Mouse (Mus musculus) gastrocnemius, postnatal 10 days (tissue): ENCODE data around the gene Aph1b. TPM values are rescaled to one million over a fixed set of nuclear protein-coding genes. Genes with fewer than 3 reads are reported as not detected.
A peak's percentile ranks its signal among the peaks of the same experiment; 100 is the strongest.
"Not testable (repeated sequence)": the region's sequence is repeated elsewhere in the genome, so short reads cannot be mapped to it uniquely, and the experiment has no call there.

Experiments used
- DNase-seq: peaks from one replicate; pipeline ENCODE4 v3.0.0; 2021; ENCODE audit warnings: mixed read lengths
- long read RNA-seq, 2 experiments: library from polyadenylated mRNA; stranded (forward); transcript quantifications; one replicate each; pipeline ENCODE4 v2.0.0; 2021
- total RNA-seq, 2 experiments: library from RNA; stranded (reverse); gene quantifications; 2 replicates each; pipeline ENCODE4 v1.2.3; 2021

The Aph1b gene
- 1 to 10 TPM; 4.3 TPM for total RNA-seq
- long read RNA-seq, experiment 1, full-length matches to known transcripts: 6 of 8 reads
- long read RNA-seq, experiment 1, partial matches to known transcripts: 0 of 8 reads
- long read RNA-seq, experiment 1, other reads (novel, unspliced or antisense): 2 of 8 reads
- long read RNA-seq, experiment 2, full-length matches to known transcripts: 4 of 4 reads
- long read RNA-seq, experiment 2, partial matches to known transcripts: 0 of 4 reads
- long read RNA-seq, experiment 2, other reads (novel, unspliced or antisense): 0 of 4 reads

DNA sequence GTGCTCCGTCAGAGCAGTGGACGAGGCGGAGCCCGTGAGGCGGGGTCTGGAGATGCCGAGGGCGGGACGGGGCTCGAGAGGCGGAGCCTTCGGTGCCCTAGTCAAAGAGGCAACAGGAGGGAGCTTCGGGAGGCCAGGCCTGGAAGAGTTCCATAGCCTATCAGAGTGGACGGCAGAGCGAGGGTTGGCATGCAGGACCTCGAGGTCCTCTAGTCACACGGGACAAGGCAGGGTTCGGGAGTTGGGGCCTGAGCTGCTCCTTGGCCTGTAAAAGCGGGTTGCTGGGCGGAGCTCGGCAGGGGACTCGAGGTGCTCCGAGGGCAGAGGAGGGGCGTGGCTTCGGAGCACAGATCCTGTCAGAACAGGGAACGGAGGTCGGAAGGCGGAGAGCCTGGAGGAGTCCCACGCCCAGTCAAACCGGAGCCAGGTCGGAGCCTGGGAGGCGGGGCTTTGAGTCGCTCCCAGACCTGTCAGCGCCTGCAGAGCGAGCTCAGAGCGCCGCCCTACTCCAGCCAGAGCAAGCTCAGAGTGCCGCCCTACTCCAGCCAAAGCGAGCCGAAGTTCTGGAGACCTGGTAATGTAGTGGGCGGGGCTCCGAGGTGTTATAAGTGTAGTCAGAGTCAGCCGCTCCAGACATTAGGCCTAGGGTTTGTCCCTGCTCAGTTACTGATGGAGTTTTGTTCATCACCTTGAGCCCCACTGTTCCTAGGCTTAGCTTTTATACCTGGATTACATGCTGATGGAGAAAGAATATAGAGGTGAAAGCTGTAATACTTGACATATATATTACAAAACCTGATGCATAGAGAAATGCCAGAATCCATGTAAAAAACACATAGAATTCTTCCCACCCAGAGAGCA, at the start of gene Aph1b:
Gene Aph1b, minus strand, starts transcription at position 27 of the 861 bp plus-strand sequence.
- peak; percentile 91 for DNase-seq

GRCm38 (mm10) chr9:66835097-66835480, 39.8 kb upstream of the Aph1b start:
- peak; percentile 39 for DNase-seq

DNA sequence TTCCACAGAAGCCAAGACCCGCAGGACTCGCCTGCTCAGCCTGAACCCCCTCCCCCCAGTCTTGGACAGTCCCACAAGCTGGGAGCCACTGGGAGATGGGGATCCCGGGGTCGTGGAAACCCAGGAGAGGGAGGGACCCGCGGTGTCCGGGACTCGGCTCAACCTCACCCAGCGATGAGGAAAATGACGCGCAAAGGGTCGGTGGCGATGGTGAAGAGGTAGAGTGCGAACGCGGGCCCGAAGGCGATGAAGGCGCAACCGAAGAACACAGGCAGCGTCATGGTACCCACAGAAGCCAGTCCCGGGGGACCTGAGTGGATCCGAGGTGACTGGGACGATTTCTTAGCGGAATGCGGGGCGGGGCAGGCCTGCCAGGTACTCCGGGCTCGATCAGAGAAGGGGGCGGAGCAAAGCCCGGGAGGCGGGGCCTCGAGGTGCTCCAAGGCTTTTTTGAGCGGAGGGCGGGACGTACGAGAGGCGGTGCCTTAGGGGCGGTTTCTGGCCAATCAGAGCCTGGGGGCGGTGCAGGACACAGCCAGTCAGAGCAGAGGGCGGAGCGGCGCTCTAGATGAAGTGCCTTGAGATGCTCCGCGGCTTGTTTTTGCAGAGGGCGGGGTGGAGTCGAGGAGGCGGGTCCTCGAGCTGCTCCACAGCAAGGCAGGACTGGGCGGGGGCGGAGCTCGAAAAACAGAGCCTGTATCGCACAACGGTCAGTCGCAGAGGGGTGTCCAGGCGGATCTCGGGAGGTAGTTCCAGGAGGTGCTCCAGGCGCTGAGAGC, 39.2 kb upstream of the Aph1b start, which contains the start of gene Aph1c:
Gene Aph1c, minus strand, starts transcription at position 409 of the 779 bp plus-strand sequence.
- DNase-seq: peak; percentile 96

- DNase-seq: no peak
These were observed 38.6 kb upstream of the Aph1b start for GRCm38 (mm10) chr9:66833851-66834250.

DNA sequence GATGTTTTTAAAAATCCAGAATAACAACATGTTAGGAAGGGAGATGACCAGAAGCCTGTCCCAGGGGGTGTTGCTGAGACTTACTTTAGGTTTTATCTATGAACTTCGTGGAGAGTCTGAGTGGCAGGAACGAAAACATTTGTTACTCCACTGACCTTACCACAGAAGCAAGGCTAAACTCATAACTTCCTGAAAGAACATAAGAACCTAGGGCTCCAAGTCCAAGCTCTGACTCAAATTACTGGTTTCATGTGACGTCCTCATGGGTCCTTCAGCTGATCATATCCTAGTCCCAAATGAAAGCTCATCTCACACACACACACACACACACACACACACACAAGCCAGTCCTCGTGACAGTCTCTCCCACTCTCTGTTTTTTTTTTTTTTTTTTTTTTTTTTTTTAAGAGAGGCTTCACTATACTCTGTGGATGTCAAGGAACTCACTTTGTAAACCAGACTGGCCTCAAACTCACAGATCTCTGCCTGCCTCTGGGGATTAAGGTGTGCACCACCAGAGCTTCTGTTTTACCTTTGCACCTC, 37.1 kb upstream of the Aph1b start:
- no peak for DNase-seq

- no peak for DNase-seq
These were observed 30.7 kb upstream of the Aph1b start for GRCm38 (mm10) chr9:66825990-66826389.

- DNase-seq: not testable (repeated sequence)
These were observed 27.0 kb upstream of the Aph1b start for GRCm38 (mm10) chr9:66822255-66822654.

DNA sequence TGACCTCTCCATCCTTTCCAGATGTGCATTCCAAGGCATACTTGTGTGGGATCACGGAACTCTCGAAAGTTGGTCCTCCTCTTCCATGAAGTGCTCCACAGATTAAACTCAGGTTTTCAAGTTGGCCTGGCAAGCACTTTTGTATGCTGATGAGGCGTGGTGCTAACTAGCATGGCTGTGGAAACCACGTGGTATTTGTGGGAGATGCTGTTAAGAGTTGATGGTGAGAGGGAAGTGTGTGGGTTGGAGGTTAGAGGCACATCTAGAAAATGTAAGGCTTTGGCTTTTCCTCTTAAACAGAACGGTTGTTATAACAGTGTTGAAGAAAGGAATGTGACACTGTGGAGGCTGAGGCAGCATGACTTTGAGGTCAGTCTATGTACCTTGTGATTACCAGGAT, 25.7 kb upstream of the Aph1b start:
- no peak for DNase-seq

DNA sequence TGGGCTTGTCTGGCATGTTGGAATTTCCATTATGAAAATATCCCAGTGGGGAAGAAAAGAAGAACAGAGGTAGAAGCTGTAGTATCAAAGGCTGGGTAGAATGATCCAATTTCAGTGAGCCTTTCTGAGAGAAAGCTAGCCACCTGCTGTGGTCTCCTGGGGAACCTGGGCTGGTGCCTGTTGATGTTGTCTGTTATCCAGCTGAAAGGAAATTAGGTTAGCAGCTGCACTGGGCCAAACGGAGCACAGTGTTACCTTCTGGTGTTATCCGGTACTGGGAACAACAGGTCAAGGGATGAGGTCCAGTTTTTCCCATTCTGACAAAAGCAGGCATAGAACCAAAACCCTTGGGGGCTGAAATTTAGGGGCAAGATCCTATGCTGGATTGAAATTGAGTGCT, 18.1 kb upstream of the Aph1b start:
- no peak for DNase-seq

- DNase-seq: not testable (repeated sequence)
These were observed 10.7 kb upstream of the Aph1b start for GRCm38 (mm10) chr9:66805951-66806350.

DNA sequence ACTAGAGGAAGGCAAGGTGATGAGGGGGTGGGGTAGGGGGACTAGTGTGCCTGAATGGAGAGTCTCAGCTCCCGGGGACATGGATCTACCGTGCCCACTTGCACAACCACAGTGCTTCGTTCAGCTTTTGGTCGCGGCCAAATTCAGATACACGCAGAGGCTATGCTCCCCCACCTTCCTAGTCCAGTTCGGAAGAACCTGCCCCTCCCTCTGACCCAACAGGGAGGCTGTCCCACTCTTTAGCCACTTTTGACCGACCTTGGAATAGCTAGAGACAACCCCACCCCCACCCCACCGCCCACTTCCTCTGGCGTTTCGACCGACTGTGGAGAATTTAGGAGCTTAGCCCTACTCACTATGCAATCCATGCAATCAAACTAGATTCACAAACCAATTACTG, 6.7 kb upstream of the Aph1b start:
- no peak for DNase-seq

GRCm38 (mm10) chr9:66796739-66797138, 1.4 kb upstream of the Aph1b start, which contains the start of gene Gm10647:
Gene Gm10647, plus strand, starts transcription at chr9:66797039.
- no peak for DNase-seq

- DNase-seq: no peak
These were observed 444 bp downstream of the Aph1b start for GRCm38 (mm10) chr9:66794629-66795463.

DNA sequence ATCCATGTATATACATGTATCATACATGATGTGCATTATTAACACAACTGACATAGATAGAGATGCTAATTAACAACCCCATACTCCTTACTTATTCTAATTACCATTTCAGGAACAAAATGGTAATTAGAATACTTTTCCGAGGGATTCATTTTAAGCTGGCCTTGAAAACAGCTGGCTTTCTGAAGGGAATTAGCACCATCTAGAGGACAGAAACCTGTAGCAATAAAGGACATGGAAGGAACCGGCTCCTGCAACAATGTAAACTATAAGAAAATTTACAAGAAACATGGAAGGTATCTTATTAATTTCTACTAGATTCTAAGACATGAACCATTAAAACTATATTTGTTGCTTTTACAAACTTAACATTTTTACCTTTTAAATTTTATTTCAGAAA, 7.5 kb downstream of the Aph1b start:
- DNase-seq: no peak

GRCm38 (mm10) chr9:66784552-66784951, 10.7 kb downstream of the Aph1b start:
- not testable (repeated sequence) for DNase-seq

DNA sequence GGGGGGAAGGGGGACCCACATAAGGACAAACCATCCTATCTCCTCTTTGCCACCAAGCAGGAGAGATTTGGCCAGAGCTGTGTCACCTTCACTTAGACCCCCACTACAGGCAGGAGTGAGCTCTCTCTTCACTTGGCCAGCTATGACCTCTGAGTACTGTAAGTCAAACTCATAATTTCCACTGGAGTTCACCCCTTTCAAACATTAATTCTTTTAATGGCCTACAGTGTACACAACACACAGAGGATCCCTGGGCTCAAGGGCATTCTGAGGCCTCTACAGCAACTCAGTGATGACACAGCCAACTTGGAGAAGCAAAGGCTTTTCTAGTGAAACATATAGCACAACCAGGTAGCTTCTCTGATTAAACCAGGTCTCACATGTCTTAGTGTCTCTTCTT, 24.6 kb downstream of the Aph1b start:
- no peak for DNase-seq

DNA sequence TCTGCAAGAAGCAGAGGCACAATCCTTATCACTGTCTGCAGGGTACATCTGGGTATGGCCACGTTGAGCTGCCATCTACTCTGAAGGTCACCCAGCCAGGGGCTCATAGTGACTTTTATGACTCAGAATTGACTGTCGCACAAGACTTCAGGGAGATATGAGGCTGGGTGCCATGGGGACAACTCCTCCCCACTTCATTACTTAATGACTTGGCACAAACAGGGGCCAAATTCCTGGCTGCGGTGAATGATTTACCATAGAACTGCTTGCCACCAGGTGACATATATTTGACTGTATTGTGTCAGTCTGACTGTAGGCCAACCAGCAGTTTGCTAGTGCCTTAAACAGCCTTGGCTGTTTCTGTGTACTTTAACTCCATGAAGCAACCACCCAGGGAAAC, 26.0 kb downstream of the Aph1b start:
- DNase-seq: no peak

DNA sequence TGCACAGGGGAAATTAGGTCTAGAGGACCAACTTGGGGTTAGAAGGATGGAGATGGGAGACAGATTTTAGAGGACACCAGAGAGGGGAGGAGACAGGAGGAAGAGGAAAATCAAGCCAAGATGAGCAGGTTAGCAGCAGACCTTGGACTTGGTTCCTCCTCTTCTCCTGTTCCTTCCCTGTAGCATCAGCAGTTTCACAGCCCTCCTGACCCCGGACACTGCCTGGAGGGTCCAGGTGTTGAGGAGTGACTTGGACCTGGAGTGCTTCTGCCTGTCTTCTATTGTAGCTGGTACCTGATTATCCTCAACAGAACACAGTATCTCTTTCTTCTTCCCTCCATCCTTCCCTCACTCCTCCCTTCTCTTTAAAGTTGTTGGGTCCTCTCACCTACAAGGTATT, 26.6 kb downstream of the Aph1b start:
- no peak for DNase-seq

DNA sequence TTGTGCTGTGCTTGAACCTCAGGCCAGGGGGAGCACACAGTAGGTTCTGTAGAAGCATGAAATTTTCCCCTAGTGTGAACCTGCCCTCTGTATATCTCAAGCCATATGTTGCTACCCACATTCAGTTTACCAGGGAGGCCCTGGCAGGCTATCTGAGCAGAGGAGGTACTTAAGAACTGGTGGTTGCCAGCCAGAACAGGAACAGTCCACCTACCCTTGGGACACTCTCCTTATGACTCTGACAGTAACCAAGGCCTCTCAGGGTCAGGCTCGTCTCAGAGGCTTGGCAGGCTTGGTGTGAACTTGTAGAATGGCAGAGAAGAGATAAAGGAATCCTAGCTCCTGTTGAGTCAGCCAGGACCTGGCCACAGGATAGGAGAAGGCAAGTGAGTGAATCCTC, 34.3 kb downstream of the Aph1b start:
- DNase-seq: no peak

DNA sequence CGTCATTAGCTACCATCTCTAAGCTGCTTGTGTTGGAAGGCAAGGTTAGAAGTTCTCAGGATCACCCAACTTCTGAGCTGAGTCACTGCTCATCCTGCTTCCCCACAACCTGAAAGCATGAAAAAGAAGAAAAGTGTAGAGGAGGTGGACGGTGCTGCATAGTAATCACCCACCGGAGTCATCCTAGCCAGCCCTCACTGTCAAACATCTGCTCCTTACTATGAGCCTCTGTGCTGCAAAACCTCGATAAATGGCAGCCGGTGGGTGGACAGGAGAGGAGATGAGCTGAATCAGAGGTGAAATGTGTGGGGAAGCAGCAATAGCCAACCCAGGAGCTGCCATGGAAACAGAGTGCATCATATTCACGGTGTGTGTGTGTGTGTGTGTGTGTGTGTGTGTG, 42.4 kb downstream of the Aph1b start:
- no peak for DNase-seq

- no peak for DNase-seq
These were observed 46.9 kb downstream of the Aph1b start for GRCm38 (mm10) chr9:66748390-66748789.
